Mouse (Mus musculus) hindbrain, embryonic 16.5 days (tissue): Measurements from ENCODE around the gene Psmc6. TPM values are rescaled to one million over a fixed set of nuclear protein-coding genes. Genes with fewer than 3 reads are reported as not detected.

Experiments used
- ATAC-seq: fragments of 200-750 bp; cut with Nextera tagmentation; 2 replicates; pipeline ENCODE4 v1.8.0; 2017; ENCODE audit warnings: moderate TSS enrichment, moderate library complexity
- H3K27ac ChIP-seq: fragments of 300-500 bp; sonication (generic); 2 replicates; pipeline ENCODE4 v1.5.1; 2014; ENCODE audit warnings: low read depth, mild to moderate bottlenecking, control low read depth, low read length, moderate library complexity
- H3K27me3 ChIP-seq: fragments of 300-500 bp; sonication (generic); replicated peaks from 2 replicates; pipeline ENCODE4 v1.6.1; 2014; ENCODE audit warnings: low read length; ENCODE audit not compliant: control insufficient read depth, insufficient read depth
- H3K36me3 ChIP-seq: fragments of 300-500 bp; sonication (generic); 2 replicates; pipeline ENCODE4 v1.6.1; 2014; ENCODE audit warnings: mild to moderate bottlenecking, low read length, moderate library complexity, mixed read lengths; ENCODE audit not compliant: control insufficient read depth, insufficient read depth
- H3K4me1 ChIP-seq: fragments of 300-500 bp; sonication (generic); 2 replicates; pipeline ENCODE4 v1.6.1; 2014; ENCODE audit warnings: low read depth, low read length; ENCODE audit not compliant: control insufficient read depth, insufficient read depth
- H3K4me2 ChIP-seq: fragments of 300-500 bp; sonication (generic); 2 replicates; pipeline ENCODE4 v1.6.1; 2014; ENCODE audit warnings: mild to moderate bottlenecking, low read length, control low read depth, moderate library complexity
- H3K4me3 ChIP-seq: fragments of 300-500 bp; sonication (generic); 2 replicates; pipeline ENCODE4 v1.5.1; 2014; ENCODE audit warnings: mild to moderate bottlenecking, low read length, control low read depth, moderate library complexity
- H3K9ac ChIP-seq: fragments of 300-500 bp; sonication (generic); 2 replicates; pipeline ENCODE4 v1.6.1; 2014; ENCODE audit warnings: low read depth, mild to moderate bottlenecking, control low read depth, low read length, moderate library complexity
- H3K9me3 ChIP-seq: fragments of 300-500 bp; sonication (generic); 2 replicates; pipeline ENCODE4 v1.6.1; 2014; ENCODE audit warnings: mild to moderate bottlenecking, low read length, moderate library complexity; ENCODE audit not compliant: control insufficient read depth
- WGBS: fragments of 180-500 bp; shearing (Covaris S2); extraction: QIAGEN DNeasy Blood & Tissue Kit; methylation state at CpG from one replicate; pipeline ENCODE4 v1.1.7; 2014; 5-methylcytosine and 5-hydroxymethylcytosine counted together
- polyA plus RNA-seq: library from polyadenylated mRNA; unstranded; fragments of >200 nt; fragmentation: Nextera tagmentation; extraction: Ambion mirVana; gene quantifications from 2 replicates; pipeline ENCODE4 v1.2.1, GENCODE M21; 2015

Psmc6 gene
- polyA plus RNA-seq, 1 experiment from 2014 or later, result 148 TPM

DNA sequence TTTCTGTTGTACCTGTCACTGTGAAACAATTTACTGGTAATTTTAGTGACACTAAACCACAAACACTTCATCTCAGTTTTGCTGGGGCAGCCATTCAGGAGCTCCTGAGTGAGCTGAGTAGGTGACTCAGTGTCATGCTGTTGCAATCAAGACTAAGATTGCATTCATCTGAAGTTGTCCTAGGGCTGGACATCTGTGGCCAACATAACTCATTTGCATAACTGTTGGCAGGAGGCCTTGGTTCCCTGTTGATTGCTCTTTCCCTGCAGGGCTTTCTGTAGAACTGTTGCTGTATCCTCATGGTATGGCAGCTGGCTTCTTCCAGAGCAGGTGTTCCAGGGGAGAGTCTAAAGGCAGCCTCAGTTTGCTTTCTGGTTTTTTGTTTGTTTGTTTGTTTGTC is 4.1 kb upstream of the Psmc6 start:
- no peaks in the 10 kb centered on the region for H3K27me3 ChIP-seq
- H3K36me3 ChIP-seq, result no peaks in the 10 kb centered on the region
- no peaks in the 10 kb centered on the region for H3K4me1 ChIP-seq
- no peaks in the 10 kb centered on the region for H3K9me3 ChIP-seq
- no peak overlapping the region for H3K4me3 ChIP-seq
- no peak overlapping the region for H3K9ac ChIP-seq
- H3K27ac ChIP-seq, result no peak overlapping the region
- H3K4me2 ChIP-seq, result no peak overlapping the region
- ATAC-seq, result no peak

DNA sequence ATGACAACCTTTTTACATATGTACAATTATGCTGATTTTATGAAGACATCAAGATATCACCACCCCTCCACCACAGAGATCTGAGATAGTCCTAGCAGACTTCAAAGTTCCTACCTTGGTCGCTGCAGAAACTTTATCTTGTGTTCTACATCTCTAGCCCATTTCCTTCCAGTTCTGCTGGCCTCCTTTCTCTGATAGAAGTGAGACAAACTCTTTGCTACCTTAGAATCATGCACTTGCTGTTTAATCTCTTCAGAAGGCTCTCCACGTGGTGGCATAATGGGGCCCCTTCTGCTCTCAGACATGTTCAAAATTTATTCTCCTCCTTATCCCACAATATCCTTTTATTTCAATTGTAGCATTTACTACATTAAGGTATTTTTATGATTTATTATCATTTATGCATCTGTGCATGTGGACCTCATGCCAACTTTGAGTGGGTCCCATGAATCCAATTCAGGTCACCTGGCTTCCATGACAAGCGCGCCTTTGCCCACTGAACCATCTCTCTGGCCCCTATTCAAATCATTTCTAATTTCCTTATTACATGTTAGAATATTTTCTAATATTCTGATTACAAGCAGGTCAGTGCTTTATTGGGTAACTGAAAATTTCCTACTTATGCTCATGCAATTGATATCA is 1.4 kb upstream of the Psmc6 start:
- no peaks in the 10 kb centered on the region for H3K27me3 ChIP-seq
- WGBS, result 90% methylated on average over 4 of the region's 4 CpGs
- no peaks in the 10 kb centered on the region for H3K9me3 ChIP-seq
- H3K27ac ChIP-seq, result no peak overlapping the region
- no peak overlapping the region for H3K9ac ChIP-seq
- H3K4me1 ChIP-seq, result peaks cover 9% of the 10 kb centered on the region; the same call in 1 of the 2 replicates
- H3K36me3 ChIP-seq, result 0 out of 2 replicates have a peak, but pooled peaks cover 5% of the 10 kb centered on the region
- no peak for ATAC-seq
- no peak overlapping the region for H3K4me3 ChIP-seq
- no peak overlapping the region for H3K4me2 ChIP-seq

- H3K4me1 ChIP-seq, result peaks cover 9% of the 10 kb centered on the region; the same call in 1 of the 2 replicates
- peak overlapping the region; percentile 69 for H3K27ac ChIP-seq
- ATAC-seq, result no peak; the same call in none of the 2 replicates
- WGBS, result 15% methylated on average over 8 of the region's 8 CpGs
- 0 out of 2 replicates have a peak, but pooled peaks cover 5% of the 10 kb centered on the region for H3K36me3 ChIP-seq
- H3K9me3 ChIP-seq, result no peaks in the 10 kb centered on the region
- H3K4me2 ChIP-seq, result peak overlapping the region; percentile 58
- no peaks in the 10 kb centered on the region for H3K27me3 ChIP-seq
- H3K4me3 ChIP-seq, result peak overlapping the region; percentile 96
- H3K9ac ChIP-seq, result peak overlapping the region; percentile 63
Measured at GRCm38 (mm10) chr14:45329018-45329588, 485 bp upstream of the Psmc6 start.

DNA sequence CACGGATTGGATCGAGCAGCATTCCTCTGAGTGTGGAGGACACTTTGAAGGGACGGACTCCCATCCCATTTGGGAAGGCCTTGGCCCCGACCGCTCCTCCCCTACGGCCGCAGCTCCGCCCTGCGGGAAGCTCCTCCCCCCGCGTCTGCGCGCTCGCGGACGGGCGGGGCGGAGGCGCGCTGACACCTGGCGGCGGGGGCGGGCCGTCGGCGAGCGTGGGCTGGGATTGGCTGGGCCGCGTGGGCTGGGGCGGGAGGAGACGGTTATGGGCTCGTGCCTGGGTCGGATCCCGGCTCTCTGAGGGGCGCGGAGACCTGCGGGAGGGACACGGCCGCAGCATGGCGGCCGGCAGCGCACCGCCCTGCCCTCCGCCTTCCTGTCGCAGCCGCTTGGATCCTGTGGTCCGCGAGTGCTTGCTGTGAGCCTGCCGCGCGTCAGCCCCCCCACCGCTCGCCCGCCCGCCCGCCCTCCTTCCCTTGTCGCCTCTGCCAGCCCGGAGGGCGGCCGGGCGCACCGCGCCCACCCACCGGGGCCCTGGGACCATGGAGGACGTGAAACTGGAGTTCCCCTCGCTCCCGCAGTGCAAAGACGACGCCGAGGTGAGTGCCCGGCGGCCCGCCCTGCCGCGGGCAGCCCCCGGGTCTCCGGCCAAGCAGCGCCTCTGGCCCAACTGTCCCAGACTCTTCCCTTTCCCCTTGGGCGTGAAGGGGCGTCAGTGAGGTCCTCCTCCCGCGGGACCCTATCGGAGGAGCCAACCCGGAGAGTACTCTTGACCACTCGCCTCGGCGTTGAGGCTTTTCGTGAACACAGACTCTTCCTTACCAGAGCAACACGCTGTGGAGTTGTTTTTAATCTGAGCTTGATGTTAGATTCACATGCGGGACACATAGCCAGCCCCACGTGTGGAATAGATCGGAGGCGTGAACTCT is 21.6 kb downstream of the Psmc6 start, which contains the start of gene Styx:
Gene Styx (plus strand): TSS at position 163 of the 929 bp plus-strand sequence.
- WGBS, result 0% methylated on average over 57 of the region's 93 CpGs
- H3K9ac ChIP-seq, result peak within 1 kb of the TSS; percentile 68
- peak within 1 kb of the TSS; percentile 67 for H3K4me2 ChIP-seq
- H3K27ac ChIP-seq, result peak within 1 kb of the TSS; percentile 77
- H3K4me3 ChIP-seq, result peak within 1 kb of the TSS; percentile 60
- peaks cover 17% of the 10 kb centered on the region for H3K36me3 ChIP-seq
- peak; percentile 99 for ATAC-seq
- H3K9me3 ChIP-seq, result no peaks in the 10 kb centered on the region
- H3K4me1 ChIP-seq, result peaks cover 9% of the 10 kb centered on the region
- no peaks in the 10 kb centered on the region for H3K27me3 ChIP-seq

DNA sequence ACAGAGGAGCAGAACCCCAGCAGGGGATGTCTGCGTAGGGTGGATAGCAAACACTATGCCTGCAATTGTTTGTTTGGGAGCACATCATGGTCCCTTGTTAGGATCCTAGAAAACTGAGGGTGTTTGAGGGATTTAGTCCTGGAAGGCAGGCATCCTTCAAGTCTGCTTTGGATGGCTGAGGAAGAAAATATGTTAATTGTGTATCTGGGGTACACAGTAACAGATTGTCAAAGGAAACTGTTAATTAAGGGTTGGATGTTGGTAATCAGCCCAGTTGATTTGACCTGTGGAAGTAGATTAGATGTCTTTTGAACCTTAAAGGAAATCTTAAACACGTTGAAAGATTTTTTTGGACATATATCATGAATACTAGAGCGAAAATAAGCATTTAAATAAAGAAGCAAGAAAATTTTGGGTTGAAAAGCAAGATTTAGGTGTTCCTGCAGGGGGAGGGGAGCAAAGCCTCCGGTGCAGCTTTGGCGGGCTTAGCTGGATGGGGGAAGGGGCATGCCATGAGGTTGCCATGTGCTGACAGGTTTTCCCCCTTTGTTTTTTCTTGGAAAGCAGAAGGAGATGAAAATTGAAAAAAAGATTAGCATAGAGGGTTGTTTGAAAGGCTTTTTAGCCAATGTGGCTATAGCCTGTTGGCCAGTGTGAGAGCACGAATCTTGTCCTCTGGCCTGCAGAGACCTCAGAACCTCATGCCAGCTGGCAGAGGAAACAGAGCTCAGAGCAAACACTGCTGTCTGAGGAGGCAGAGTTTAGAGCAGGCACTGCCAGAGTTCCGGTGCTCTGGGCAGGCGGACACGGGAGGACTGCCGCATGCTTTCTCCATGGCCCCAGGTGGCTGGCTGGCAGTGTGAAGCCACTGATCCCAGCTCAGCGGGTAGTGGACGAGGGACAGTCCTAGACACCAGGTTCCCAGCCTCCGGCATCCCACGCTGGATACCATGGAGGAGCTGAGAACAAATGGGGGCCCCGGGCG is 34.9 kb downstream of the Psmc6 start:
- Histone ChIP-seq H3K36me3 (peaks cover 7% of the 10 kb centered on the region), H3K9me3 (no peaks in the 10 kb centered on the region), H3K4me3 (no peak overlapping the region), H3K27ac (peak overlapping the region; percentile 45; the same call in 1 of the 2 replicates), H3K4me1 (no peaks in the 10 kb centered on the region), H3K9ac (no peak overlapping the region), H3K4me2 (no peak overlapping the region), H3K27me3 (no peaks in the 10 kb centered on the region)
- peak; percentile 92 for ATAC-seq
- WGBS, result 57% methylated on average over 16 of the region's 16 CpGs

DNA sequence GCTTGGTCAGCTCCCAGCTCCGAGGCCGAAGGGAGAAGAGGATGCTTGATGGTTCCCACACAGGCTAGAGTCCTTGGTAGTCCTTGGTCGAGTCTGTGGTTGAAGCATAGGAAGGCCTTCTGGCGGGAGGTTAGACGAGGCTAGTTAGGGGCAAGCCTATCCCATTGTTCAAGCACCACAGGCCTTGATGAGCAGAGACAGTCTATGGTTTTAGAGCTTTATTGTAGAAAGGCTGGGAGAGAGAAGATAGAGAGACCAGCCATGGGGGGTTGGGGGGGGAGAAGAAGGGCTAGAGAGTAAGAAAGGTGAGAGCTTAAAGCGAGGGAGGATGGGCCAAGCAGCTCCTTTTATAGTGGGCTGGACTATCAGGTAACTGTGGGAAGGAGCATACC is 35.6 kb downstream of the Psmc6 start:
- Histone ChIP-seq H3K36me3 (peaks cover 10% of the 10 kb centered on the region), H3K27ac (peak overlapping the region; percentile 45; the same call in 1 of the 2 replicates), H3K9me3 (no peaks in the 10 kb centered on the region), H3K4me2 (no peak overlapping the region), H3K4me1 (no peaks in the 10 kb centered on the region), H3K4me3 (no peak overlapping the region), H3K9ac (no peak overlapping the region), H3K27me3 (no peaks in the 10 kb centered on the region)
- 81% methylated on average over 6 of the region's 6 CpGs for WGBS
- ATAC-seq, result peak; percentile 68; the same call in 1 of the 2 replicates

GRCm38 (mm10) chr14:45378771-45379170 is 49.2 kb downstream of the Psmc6 start:
- Histone ChIP-seq H3K4me1 (no peaks in the 10 kb centered on the region), H3K9me3 (no peaks in the 10 kb centered on the region), H3K27me3 (no peaks in the 10 kb centered on the region), H3K27ac (no peak overlapping the region), H3K4me2 (no peak overlapping the region), H3K4me3 (no peak overlapping the region), H3K9ac (no peak overlapping the region), H3K36me3 (peaks cover 8% of the 10 kb centered on the region; the same call in 1 of the 2 replicates)
- 87% methylated on average over 3 of the region's 3 CpGs for WGBS
- ATAC-seq, result no peak

- Histone ChIP-seq H3K36me3 (peaks cover 8% of the 10 kb centered on the region; the same call in 1 of the 2 replicates), H3K9ac (no peak overlapping the region), H3K4me1 (no peaks in the 10 kb centered on the region), H3K27ac (no peak overlapping the region), H3K4me2 (no peak overlapping the region), H3K27me3 (no peaks in the 10 kb centered on the region), H3K4me3 (no peak overlapping the region), H3K9me3 (no peaks in the 10 kb centered on the region)
- 78% methylated on average over 6 of the region's 6 CpGs for WGBS
- ATAC-seq, result no peak
Measured at GRCm38 (mm10) chr14:45380756-45381155, 51.2 kb downstream of the Psmc6 start.
